Mouse (Mus musculus): Measurements from ENCODE around the gene Gpr68.

DNA sequence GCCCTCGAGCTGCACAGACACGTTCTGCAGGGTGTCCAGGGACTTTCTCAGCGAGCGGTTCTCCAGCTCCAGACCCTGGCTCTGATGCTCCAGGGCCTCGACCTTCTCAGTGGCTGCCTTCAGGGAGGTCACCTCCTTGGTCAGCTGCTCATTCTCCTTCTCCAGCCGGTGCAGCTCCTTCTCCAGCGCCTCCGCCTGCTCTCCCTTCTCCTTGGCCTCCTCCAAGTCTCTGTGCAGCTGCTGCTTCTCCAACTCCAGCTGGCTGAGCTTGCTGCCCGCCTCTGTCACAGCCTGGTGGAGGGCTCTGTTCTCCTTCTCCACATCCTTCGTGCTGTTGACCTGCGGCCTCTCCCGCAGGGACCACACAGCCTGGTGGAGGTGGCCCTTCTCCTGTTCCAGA lies 37.5 kb upstream of the Gpr68 start:
- TF ChIP-seq CTCF (IDR thresholded peaks at IDR 0.05) (no peak), EP300 (IDR thresholded peaks at IDR 0.05) (no peak)
